Mouse (Mus musculus) kidney, postnatal 0 days (tissue): ENCODE data around the gene Catsper3. TPM values are rescaled to one million over a fixed set of nuclear protein-coding genes. Genes with fewer than 3 reads are reported as not detected.

Experiments
- ATAC-seq: fragments of 200-750 bp; cut with Nextera tagmentation; replicated peaks from 2 replicates; pipeline ENCODE4 v1.8.0; 2017; ENCODE audit warnings: low read depth, moderate number of reproducible peaks, moderate TSS enrichment, moderate library complexity; ENCODE audit not compliant: low FRiP score
- DNase-seq: peaks from one replicate; pipeline ENCODE4 v3.0.0-alpha.2; 2016; ENCODE audit warnings: low spot score
- H3K27ac ChIP-seq: fragments of 300-500 bp; sonication (generic); 2 replicates; pipeline ENCODE4 v1.5.1; 2014; ENCODE audit warnings: mild to moderate bottlenecking
- H3K27me3 ChIP-seq: fragments of 300-500 bp; sonication (generic); 2 replicates; pipeline ENCODE4 v1.6.1; 2014; ENCODE audit warnings: low read length, mixed read lengths; ENCODE audit not compliant: insufficient read depth
- H3K36me3 ChIP-seq: fragments of 300-500 bp; sonication (generic); 2 replicates; pipeline ENCODE4 v1.6.1; 2014; ENCODE audit warnings: low read length, mixed read lengths; ENCODE audit not compliant: insufficient read depth
- H3K4me1 ChIP-seq: fragments of 300-500 bp; sonication (generic); replicated peaks from 2 replicates; pipeline ENCODE4 v1.6.1; 2014; ENCODE audit warnings: antibody characterized with exemption, low read length, mixed read lengths; ENCODE audit not compliant: insufficient read depth
- H3K4me2 ChIP-seq: fragments of 300-500 bp; sonication (generic); 2 replicates; pipeline ENCODE4 v1.6.1; 2014; ENCODE audit warnings: mild to moderate bottlenecking, low read length, moderate library complexity, mixed read lengths
- H3K4me3 ChIP-seq: fragments of 300-500 bp; sonication (generic); replicated peaks from 2 replicates; pipeline ENCODE4 v1.5.1; 2014; ENCODE audit warnings: low read depth, low read length
- H3K9ac ChIP-seq: fragments of 300-500 bp; sonication (generic); 2 replicates; pipeline ENCODE4 v1.6.1; 2014; ENCODE audit warnings: low read depth, low read length
- H3K9me3 ChIP-seq: fragments of 300-500 bp; sonication (generic); replicated peaks from 2 replicates; pipeline ENCODE4 v1.6.1; 2016; ENCODE audit warnings: low read length, inconsistent platforms, mixed read lengths
- CTCF ChIP-seq: IDR thresholded peaks from 2 replicates; pipeline ENCODE4 v1.5.1; 2016; ENCODE audit warnings: antibody characterized with exemption, low read depth, mild to moderate bottlenecking, moderate library complexity
- WGBS: fragments of 180-500 bp; shearing (Covaris S2); extraction: QIAGEN DNeasy Blood & Tissue Kit; methylation state at CpG from one replicate; pipeline ENCODE4 v1.1.7; 2014; 5-methylcytosine and 5-hydroxymethylcytosine counted together
- polyA plus RNA-seq: library from polyadenylated mRNA; unstranded; fragments of >200 nt; fragmentation: Nextera tagmentation; extraction: Ambion mirVana; gene quantifications from 2 replicates; pipeline ENCODE4 v1.2.1, GENCODE M21; 2015

Gene Catsper3
- polyA plus RNA-seq, 1 experiment from 2014 or later = 0.14 TPM

GRCm38 (mm10) chr13:55761486-55761885 lies 22.9 kb upstream of the Catsper3 start:
- H3K4me2 ChIP-seq = no peak overlapping the region
- no peaks in the 10 kb centered on the region for H3K9me3 ChIP-seq
- no peak for DNase-seq
- H3K9ac ChIP-seq = no peak overlapping the region
- WGBS = 46% methylated on average over 10 of the region's 10 CpGs
- no peak for ATAC-seq
- no peaks in the 10 kb centered on the region for H3K4me1 ChIP-seq
- no peaks in the 10 kb centered on the region for H3K27me3 ChIP-seq
- TF ChIP-seq CTCF = no peak
- H3K4me3 ChIP-seq = no peak overlapping the region
- H3K27ac ChIP-seq = no peak overlapping the region
- H3K36me3 ChIP-seq = no peaks in the 10 kb centered on the region

DNA sequence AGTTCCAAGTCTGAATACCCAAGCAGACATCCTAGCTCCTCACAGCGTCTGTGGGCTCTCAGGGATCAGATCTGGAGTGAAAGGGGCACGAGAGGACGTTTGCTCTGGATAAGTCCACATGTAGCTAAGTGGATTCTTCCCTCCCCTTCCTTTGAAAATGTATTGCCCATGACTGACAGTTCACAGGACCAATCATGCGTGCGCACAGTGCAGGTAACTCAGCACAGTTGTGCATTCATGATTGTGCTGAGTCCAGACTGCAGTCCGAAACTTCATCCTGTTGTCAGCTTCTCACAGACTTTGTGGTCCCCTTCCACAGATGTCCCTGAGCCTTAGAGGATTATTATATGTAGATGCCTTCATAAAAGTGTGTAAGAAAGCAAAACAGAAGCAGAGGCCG lies 10.0 kb upstream of the Catsper3 start:
- no peak for TF ChIP-seq CTCF
- WGBS = 75% methylated on average over 7 of the region's 7 CpGs
- Histone ChIP-seq H3K9ac (no peak overlapping the region), H3K36me3 (no peaks in the 10 kb centered on the region), H3K4me3 (no peak overlapping the region), H3K4me2 (no peak overlapping the region), H3K4me1 (no peaks in the 10 kb centered on the region), H3K27me3 (no peaks in the 10 kb centered on the region), H3K9me3 (no peaks in the 10 kb centered on the region), H3K27ac (no peak overlapping the region)
- ATAC-seq (no peak), DNase-seq (no peak)

DNA sequence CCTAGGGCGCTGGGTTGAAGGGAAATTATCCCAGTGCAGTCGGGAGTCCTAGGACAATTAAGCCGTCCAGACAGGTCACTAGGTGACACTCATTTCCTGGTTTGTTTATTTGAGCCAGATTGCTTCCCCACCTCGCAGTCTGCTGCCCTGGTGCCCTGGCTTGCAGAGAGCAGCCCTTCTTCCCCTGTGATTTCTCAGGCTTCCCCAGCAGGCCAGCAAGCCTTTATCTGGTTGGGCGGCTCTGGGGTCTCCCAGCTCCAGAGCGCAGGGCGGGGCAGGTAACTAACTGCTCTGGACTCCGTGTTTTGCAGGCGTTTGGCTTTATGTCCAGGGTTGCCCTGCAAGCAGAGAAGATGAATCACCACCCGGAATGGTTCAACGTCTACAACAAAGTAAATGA lies 9.3 kb upstream of the Catsper3 start:
- ATAC-seq = no peak
- Histone ChIP-seq H3K9ac (no peak overlapping the region), H3K27ac (no peak overlapping the region), H3K4me3 (no peak overlapping the region), H3K4me1 (no peaks in the 10 kb centered on the region), H3K27me3 (no peaks in the 10 kb centered on the region), H3K9me3 (no peaks in the 10 kb centered on the region), H3K36me3 (no peaks in the 10 kb centered on the region), H3K4me2 (no peak overlapping the region)
- no peak for TF ChIP-seq CTCF
- WGBS = 11% methylated on average over 11 of the region's 11 CpGs
- DNase-seq = peak; percentile 40

GRCm38 (mm10) chr13:55786120-55786519 lies 1.8 kb downstream of the Catsper3 start:
- TF ChIP-seq CTCF = no peak
- H3K36me3 ChIP-seq = no peaks in the 10 kb centered on the region
- H3K4me1 ChIP-seq = no peaks in the 10 kb centered on the region
- no peak overlapping the region for H3K4me2 ChIP-seq
- H3K9me3 ChIP-seq = no peaks in the 10 kb centered on the region
- WGBS = 39% methylated on average over 11 of the region's 11 CpGs
- no peak overlapping the region for H3K4me3 ChIP-seq
- H3K9ac ChIP-seq = no peak overlapping the region
- DNase-seq = peak; percentile 27
- ATAC-seq = no peak
- no peaks in the 10 kb centered on the region for H3K27me3 ChIP-seq
- no peak overlapping the region for H3K27ac ChIP-seq

- ATAC-seq = no peak
- H3K4me1 ChIP-seq = no peaks in the 10 kb centered on the region
- H3K9ac ChIP-seq = no peak overlapping the region
- H3K27me3 ChIP-seq = no peaks in the 10 kb centered on the region
- no peak overlapping the region for H3K4me3 ChIP-seq
- H3K36me3 ChIP-seq = no peaks in the 10 kb centered on the region
- no peak overlapping the region for H3K4me2 ChIP-seq
- DNase-seq = no peak
- H3K27ac ChIP-seq = no peak overlapping the region
- no peaks in the 10 kb centered on the region for H3K9me3 ChIP-seq
- TF ChIP-seq CTCF = no peak
- WGBS = 59% methylated on average over 2 of the region's 2 CpGs
These were observed 16.9 kb downstream of the Catsper3 start for GRCm38 (mm10) chr13:55801246-55801645.

DNA sequence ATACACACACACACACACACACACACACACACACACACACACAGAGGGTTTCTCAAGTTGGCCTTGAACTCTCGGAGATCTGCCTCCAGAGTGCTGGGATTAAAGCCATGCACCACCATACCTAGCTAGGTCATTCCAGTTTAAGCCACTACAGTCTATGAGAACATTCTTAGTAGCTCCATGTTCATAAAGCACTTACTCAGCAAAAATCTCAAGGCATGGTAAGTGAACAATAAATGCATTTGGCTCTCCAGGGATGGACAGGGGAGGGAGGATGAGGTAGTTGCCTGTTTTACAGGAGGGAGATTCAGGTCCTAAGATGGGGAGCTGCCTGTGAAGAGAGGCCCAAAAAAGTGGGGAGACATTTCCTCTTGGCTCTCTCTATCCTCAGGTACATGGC lies 19.6 kb downstream of the Catsper3 start:
- DNase-seq (no peak), ATAC-seq (no peak)
- WGBS = 92% methylated on average over 1 of the region's 1 CpGs

GRCm38 (mm10) chr13:55809041-55809623 lies 24.8 kb downstream of the Catsper3 start:
- WGBS = 74% methylated on average over 7 of the region's 7 CpGs
- ATAC-seq = no peak
- Histone ChIP-seq H3K36me3 (no peaks in the 10 kb centered on the region), H3K9ac (no peak overlapping the region), H3K27ac (no peak overlapping the region), H3K4me2 (no peak overlapping the region), H3K27me3 (no peaks in the 10 kb centered on the region), H3K4me3 (no peak overlapping the region), H3K9me3 (no peaks in the 10 kb centered on the region), H3K4me1 (no peaks in the 10 kb centered on the region)
- DNase-seq = peak; percentile 35
- TF ChIP-seq CTCF = peak; percentile 38; the same call in 1 of the 2 replicates

More for the DNA sequence above, 19.6 kb downstream of the Catsper3 start:
- Histone ChIP-seq H3K36me3 (no peaks in the 10 kb centered on the region), H3K4me2 (no peak overlapping the region), H3K9ac (no peak overlapping the region), H3K4me1 (no peaks in the 10 kb centered on the region), H3K4me3 (no peak overlapping the region), H3K27me3 (no peaks in the 10 kb centered on the region), H3K9me3 (no peaks in the 10 kb centered on the region), H3K27ac (no peak overlapping the region)
- no peak for TF ChIP-seq CTCF
